Mouse (Mus musculus) lung, postnatal 14 days (tissue): ENCODE results near the gene Fam168a.

Source experiments
- DNase-seq: peaks from one replicate; pipeline ENCODE4 v3.0.0; 2021

The Fam168a gene

DNA sequence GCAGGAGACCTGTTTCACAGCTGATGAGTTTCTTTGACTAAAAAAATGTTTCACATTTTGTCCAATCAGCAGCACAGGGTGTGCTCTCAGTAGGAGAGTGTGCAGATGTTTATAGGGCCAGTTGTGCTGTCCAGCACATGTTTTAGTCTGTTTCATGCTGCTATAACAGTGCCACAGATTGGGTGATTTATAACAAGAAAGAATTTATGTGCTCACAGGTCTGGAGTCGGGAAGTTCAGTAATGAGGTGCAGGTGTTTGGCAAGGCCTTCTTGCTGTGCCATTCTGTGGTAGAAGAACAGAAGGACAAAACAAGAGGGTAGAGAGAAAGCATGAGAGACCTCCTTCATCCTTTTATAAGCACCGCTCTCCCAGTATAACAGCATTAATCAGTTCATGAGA is 78.2 kb downstream of the Fam168a start:
- DNase-seq: no peak

DNA sequence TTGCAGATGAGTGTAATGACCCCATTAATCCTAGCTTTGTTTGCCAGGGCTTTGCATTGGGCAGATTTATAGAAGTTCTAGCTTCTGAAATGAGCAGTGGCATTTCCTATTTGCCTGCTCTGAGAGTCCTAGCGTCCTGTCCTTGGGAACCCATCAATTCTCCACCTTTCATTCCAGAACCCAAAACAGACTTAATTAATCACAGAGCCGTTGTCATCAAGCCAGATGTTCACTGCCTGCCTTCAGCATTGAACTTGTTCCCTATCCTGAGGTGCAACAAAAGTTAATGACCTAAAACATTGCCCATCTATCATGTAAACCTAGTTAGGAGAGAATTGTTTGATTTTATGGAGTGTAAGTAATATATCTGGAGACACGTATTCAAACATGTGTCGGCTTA is 79.0 kb downstream of the Fam168a start:
- no peak for DNase-seq

DNA sequence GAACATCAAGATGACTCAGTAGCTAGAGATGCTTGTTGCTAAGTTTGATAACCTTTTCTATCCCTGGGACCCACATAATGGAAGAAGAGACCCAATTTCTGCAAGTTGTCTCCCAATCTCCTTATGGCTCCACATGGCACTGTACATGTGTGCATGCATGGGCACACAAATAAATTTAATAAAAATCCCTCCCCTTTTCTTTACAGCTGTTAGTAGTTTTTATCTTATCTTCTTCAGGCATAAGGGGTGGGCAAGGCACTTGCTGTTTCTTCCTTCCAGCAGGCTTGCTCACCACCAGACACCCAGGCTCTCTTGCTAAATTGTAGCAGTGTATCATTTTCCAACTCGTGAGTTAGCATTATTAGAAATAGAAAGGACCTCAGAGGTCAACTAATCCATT is 79.6 kb downstream of the Fam168a start:
- no peak for DNase-seq

DNA sequence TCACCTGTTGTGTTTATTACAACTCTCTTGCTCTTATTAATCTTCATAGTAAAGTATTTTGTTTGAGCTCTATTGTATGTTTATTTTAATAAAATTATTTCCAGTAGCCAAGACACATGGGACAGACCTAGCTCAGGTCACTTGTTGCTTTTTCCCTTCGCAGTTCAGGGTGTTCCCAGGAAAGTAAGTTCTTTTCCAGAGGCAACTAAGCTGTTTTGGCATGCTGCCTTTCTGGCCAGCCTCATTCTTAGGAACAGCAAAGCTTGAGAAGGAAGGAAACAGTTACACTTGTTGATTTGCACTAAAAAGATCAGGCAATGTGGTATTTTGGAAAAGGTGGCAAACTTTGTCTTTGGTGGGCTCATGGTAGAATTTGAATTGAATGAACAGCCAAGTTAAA is 81.9 kb downstream of the Fam168a start:
- peak; percentile 12 for DNase-seq

DNA sequence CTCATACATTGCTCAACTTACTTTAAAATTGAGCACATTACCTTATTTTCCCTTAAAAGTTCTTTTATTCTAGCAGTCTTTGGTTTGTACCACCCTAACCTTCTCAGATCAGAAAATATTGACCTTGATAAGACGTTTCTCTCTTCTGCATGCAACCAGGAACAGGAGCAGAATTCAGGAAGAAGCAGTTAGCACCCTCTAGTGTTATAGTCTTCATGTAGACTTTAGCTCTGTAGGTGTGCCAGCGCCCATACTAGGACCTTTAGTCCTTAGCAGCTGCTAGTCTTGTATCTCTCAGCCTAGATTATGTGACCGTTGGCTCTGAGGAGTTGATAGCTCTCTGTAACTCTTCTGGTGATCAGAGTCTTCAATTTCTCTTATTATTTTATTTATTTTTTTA is 92.4 kb downstream of the Fam168a start:
- DNase-seq: peak; percentile 5

DNA sequence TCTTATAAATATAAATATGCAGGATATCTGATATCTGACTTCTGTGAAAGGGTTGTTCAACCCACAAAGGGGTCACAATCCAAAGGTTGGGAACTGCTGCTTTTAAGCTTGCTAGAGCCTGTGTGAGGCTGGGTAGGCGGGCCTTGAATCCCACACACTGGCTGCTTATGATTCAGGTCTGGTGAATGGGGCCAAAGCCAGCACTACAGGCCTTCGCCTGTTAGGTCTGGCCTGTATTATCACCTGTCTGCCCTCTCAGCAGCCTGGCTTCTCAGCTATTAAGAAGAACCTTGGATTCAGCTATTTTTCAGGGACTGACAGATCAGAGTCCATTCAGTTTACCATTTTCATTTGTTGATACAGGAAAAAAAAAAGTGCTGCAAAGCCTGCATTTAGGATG is 99.0 kb downstream of the Fam168a start:
- DNase-seq: no peak

DNA sequence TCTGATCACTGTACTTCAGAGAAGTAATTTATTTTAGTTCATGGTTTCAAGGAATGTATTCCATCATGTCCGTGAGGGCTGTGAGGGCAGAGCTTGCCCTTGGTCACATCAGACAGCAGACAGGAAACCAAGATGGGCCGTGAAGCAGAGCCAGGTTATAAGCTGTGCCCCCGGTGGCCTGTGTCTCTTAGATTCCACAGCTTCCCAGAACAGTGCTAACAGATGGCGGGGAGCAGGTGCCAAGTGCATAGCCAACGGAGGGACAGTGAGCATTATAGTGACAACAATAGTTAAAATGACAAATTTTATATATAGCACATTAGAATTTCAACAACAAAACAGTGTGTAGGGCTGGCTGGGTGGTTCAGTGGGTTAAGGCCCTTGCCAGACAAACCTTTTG is 105.5 kb downstream of the Fam168a start:
- DNase-seq: no peak

DNA sequence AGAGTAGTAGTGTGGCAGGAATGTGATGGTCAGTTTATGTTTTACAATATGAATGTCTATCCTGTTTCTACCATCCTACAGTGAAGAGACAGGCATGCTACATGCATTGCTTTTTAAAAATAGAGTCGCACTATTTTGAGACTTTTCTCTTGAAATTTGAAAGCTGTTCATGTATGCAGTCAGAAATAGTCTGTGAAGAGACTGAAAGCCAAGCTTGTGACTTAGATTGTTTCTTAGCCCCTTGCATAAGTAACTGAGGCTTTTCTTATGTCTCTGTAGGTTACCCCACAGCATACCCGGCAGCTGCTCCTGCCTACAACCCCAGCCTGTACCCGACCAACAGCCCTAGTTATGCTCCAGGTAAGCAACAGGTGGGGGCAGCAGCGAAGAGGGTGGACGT is 106.2 kb downstream of the Fam168a start:
- no peak for DNase-seq

DNA sequence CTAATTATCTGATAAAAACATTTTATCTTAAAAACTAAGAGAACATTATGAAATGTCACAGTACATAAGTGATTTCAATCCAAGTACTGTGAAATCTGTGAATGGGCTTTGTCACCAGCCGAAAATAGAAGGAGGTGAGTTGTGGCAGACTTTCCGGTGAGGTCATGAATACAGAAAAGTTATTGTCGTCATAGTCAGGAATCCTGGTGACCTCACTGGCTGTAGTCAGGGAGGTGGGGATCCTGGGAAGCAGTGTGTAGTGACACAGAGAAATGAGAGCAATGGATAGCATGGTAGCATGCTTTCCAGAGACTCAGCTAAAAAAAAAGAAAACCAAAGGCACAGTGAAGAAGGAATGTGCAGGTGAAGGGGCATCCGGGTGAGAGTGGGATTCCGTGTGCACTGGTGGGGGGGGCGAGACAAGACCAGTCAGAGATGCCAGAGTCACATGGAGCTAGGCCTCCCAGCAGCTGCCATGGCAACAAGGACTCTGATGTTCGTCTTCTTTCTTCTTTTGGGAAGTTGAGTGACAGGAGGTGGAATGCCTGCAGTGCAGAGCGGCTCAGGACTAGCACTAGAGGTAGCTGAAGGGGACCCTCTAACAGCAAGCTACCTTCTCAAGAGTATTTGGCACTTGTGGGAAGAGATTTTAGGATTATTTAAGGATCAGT is 109.6 kb downstream of the Fam168a start:
- DNase-seq: no peak

DNA sequence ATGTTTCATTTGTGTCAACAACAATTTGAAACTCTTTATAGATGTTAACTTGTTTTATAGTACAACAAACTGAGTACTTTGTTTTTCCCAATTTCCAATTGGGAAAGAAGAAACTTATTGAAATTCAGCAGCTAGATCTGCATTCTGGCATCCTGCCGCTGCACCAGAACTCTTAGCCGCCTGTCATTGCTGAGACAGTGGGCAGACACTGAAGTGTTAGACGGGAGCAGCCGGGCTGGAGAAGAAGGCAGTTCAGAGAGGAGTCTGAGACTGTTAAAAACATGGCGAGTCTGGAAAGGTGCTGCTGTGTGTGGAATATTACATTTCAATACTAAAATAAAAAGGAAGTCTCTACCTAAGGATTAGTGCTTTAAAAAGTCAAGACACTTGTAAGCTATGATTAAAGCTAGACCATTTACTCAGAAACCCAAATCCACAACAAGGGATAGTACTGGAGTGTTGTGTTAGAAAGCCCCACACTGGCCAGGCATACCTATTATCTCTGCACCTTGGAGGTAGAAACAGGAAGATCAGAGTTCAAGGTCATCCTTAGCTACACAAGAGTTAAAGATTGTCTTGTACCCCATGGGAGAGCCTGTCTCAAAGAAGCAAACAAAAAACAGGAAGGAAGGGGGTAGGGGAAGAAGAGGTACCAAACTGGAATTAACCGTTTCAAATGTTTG is 110.5 kb downstream of the Fam168a start:
- no peak for DNase-seq

DNA sequence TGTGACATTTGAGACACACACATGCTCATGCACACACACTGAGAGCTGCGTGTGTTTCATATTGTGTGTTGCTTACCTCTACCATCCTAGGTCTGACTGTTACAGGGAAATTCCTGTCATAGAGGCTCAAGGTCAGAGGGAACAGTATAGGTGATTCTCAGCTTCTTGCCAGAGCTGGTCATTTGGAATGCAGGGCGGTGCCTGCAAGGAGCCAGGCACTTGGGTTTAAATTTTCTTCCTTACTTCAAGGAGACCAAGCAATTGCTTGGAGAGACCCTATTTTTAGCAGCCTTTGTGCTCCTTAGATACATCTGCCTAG is 111.0 kb downstream of the Fam168a start:
- no peak for DNase-seq

DNA sequence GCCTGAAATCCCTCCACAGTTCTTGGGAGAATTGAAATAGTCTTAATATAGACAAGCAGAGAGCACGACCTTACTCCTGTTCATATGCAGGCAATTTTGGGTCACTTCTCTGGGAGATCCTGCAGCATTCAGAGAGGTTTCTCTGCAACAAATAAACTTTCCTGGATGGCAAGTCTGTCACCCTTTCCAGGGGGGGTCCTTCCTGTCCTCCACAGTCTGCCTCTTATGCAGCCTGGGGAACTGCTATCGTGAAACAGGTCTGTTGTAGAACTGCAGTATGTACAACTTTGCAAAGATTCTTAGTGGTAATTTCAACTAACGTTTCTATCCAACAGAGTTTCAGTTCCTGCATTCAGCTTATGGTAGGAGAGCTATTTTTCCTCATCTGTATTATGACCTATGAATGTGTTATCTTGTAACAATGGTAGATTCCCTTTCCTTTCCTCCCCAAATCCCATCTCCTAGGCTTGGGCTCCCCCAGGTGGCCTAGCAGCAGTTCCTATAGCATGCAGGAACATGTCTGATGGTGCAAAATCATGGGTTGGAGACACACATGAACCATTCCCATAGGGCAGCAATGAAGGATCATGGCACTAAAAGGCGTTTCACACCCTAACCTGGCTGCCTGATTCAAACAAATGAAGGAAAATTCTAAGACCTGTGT is 112.1 kb downstream of the Fam168a start:
- peak; percentile 31 for DNase-seq

DNA sequence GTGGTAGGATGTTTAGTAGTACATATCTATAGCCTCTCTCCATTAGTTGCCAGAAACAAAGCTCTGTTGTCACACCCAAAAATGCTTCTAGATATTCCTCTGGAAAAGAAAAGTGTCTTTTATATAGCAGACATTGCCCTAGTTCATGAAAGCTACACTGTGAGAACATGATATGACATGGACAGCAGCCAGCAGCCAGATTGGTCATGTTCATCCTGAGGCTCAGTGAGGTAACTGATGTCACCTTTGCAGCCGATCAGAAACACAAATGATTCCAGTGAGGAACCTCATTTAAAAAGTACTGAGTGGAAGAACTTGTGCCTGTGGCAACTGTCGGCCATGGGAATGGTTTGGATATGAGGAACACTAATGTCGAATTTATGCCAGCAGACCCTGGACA is 118.2 kb downstream of the Fam168a start:
- DNase-seq: no peak

DNA sequence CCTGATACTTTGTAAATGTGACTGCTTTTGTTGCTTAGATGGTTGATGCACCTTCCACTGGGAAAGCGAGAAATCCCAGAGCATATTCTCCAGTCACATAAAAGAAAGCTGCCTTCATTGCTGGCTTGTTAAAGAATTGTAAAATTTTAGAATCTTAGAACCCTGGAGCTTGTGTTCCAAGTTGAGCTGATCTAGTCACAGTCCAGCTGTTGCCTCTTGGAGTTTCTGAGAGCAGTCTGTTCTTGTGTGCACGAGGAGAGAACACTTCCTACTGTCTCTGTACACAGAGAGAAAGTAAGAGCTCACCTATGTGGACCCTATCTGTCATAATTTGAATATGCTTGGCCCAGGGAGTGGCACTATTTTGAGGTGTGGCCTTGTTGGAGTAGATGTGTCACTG is 122.1 kb downstream of the Fam168a start:
- no peak for DNase-seq

DNA sequence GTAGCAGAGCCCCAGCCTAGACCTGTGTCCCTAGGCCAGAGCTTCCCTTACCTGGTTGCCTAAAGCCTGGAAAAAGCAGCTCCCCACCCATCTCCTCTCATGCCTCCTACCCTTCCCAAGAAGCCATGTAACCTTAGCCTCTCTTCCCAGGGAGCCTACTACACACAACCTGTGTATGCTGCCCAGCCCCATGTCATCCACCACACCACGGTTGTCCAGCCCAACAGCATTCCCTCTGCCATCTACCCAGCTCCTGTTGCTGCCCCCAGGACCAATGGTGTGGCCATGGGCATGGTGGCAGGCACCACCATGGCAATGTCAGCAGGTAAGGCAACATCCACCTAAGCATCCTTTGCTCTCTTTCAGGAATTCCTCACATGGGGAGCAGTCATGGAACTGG is 127.4 kb downstream of the Fam168a start:
- no peak for DNase-seq

DNA sequence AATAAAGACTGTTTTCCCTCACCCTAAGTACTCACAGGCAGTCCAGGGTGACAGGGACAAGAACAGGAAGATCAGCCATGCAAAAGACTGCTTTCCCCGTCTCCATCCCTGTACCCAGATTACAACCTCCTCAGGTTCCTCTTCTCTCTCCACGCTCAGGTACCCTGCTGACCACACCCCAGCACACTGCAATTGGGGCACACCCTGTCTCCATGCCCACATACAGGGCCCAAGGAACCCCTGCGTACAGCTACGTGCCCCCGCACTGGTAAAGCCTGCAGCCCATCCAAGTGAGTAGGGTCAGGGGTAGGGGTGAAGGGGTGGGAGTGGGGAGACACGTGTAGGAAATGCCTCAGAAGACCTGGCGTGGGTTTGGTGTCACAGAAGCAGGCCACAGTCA is 128.7 kb downstream of the Fam168a start:
- no peak for DNase-seq

DNA sequence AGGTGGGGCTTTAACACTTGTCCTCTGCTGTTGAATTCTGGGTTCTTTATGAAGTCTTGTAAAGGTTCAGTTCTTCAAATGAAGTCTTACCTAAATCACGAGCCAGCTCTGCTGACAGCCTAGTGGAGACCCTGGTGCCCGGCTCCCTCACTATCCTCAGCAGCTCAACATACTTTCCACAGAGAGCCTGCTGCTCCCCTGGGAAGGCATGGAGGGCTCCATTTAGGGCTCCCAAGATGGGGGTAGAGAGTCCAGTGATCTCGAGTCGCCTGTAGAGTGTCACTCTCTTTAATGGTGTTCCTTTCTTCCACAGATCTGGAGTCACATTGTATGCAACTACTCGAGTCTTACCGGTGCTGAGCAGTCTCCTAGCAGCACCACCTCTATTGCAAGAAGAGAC is 129.3 kb downstream of the Fam168a start:
- no peak for DNase-seq

DNA sequence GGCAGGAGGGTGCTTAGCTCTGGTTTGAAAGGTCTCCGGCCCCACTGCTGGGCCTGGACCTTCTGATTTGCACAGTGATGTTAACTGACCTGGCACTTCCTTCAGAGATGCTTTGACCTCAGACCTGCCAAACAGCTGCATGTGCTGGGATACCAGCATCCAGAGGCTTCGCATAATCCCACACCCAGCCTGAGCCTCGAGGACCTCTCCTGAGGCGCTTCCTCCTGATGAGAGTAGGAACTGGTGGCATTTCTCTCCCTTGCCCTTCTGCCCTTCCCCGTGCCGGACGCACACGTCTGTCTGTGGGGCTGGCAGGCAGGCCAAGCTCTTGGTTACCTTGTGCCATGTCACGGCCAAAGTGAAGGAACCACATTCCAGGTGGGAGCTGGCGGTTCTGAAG is 130.2 kb downstream of the Fam168a start:
- DNase-seq: no peak

DNA sequence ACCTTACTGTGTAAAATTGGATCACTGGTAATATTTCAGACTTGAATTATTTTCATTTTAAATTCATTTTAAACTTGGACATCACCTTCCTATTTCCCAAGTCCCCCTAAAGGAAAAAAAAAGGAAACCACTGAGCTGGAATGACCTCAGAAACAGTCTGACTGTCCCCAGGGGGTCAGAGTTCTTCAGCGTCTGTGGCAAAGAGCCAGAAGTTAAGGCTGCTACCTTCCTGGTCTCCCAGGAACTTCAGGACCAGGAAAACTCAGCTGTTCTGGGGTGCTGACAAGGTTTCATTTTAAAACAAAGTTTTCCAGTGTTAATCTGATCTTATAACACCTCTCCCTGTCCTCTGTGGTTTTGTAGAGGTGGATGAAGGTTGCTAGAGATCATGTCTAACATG is 131.3 kb downstream of the Fam168a start:
- DNase-seq: no peak

DNA sequence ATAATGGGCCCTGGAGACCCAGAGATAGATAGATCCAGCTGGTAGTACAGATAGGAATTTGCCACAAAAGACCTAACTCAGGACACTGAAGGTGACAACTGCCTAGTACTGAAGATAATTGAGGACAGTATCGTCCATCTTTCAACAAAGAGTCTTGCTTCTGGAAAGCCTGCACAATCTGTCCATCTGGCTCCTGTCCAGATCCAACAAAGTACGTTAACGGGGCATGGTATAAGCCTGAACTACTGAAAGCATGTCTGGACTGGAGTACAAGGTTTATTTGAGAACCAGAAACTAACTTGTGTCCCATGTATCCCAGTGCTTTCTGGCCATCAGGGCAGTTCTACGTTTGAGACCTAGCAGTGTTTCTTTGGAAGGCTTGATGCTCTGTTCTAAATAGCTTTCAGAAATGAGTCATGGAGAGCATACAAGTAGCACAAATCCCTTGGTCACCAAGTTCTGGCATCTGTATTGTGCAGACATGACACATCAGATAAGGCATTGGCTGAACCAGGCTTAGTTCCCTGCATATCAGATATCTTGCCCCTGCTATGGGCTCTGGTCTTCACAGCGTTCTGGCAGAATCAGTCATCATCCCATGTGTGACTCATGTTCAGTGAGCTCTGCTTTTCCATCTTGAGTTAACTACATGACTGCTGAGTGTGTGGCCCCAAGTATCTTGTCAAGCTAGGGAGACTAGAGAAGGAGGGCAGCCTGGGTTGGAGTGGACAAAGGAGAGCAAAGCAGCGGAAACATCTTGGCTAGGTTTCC is 133.4 kb downstream of the Fam168a start:
- DNase-seq: no peak

DNA sequence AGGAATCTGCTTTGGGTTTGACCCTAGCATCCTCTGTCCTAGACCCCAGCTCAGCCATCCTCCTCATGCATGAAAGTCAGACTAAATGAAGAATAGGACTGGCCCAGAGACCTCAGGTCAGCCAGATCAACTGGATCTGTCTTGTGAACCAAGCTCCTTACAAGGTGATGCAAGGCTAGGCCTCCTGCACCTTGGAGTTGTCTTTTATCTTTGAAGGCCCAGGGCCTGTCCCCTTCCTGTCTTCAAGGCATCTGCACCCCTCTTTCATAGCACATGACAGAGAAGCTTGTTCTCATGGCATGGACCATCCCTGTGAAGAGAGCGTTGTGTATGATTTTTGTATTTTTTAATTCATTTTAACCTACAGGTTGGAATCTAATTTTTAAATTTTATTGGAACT is 134.5 kb downstream of the Fam168a start:
- no peak for DNase-seq

DNA sequence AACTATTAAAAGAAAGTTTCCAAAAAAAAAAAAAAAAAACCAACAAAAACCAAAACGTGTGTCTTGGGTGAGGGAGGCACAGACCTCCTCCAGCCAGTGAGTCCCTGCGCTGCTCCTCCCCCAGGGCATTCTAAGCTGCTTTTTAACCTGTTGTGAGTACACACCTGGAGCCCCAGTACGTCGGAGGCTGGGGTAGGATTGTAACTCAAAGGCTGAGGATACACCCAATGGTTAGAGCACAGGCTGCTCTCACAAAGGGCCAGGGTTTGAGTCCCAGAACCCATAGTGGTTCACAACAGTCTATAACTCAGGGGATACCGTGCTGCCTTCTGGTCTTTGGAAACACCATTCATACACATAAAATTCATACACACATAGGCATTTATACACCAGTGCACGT is 135.2 kb downstream of the Fam168a start:
- DNase-seq: no peak

DNA sequence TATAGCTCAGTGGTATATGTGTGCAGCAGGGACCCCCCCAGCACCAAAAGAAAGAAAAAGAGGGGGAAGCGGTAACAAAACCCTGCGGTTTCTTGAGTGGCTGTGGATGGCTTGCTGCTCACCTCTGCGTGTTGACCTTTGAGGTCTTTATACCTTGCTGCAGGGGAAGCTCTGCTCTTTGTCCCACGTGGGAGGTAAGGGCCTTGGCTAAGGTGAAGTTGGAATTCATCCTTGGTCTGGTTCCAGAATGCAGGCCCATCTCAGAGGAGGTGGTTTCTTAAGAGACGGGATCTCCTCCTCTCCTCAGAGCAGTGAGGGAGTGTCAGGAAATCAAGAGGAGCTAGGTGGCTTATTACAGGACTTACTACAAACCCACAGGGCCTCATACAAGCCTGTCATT is 135.7 kb downstream of the Fam168a start:
- no peak for DNase-seq

DNA sequence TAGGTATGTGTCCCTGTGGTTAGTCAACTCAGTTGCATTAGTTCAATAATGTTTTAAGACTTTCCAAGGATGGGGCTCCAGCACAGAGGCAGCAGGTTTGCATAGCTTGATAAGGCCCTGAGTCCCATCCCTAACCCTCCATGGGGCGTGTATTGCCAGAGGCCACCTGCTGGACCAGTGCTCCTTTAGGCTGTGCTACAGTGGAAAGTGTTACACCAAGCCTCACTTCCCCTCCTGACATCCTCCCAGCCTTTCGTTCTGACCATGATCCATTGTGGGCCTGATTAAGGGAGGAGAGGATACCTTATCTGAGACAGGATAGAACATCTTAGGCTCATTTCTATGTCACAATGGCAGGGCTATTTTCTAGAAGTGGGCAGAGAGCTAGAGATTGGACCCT is 137.4 kb downstream of the Fam168a start:
- no peak for DNase-seq
